Mouse (Mus musculus): ENCODE results near the gene Nphs1.
A peak's percentile ranks its signal among the peaks of the same experiment; 100 is the strongest.
"Not testable (repeated sequence)": the region's sequence is repeated elsewhere in the genome, so short reads cannot be mapped to it uniquely, and the experiment has no call there.

Nphs1 gene

GRCm38 (mm10) chr7:30493401-30493931 is 35.4 kb downstream of the Nphs1 start, which contains the start of gene Prodh2:
Prodh2 (plus strand) TSS chr7:30493622.
- peak in 1 of 2 experiments; percentile 23 for DNase-seq

- not testable (repeated sequence) for DNase-seq
Measured at GRCm38 (mm10) chr7:30495506-30496042, 37.5 kb downstream of the Nphs1 start.

GRCm38 (mm10) chr7:30501159-30501558 is 43.0 kb downstream of the Nphs1 start:
- peak in 1 of 2 experiments; percentile 20 for DNase-seq

- no peak for DNase-seq
Measured at GRCm38 (mm10) chr7:30508061-30508460, 49.9 kb downstream of the Nphs1 start.

GRCm38 (mm10) chr7:30515003-30515760 is 57.1 kb downstream of the Nphs1 start:
- DNase-seq, result no peak

GRCm38 (mm10) chr7:30518325-30518724 is 60.2 kb downstream of the Nphs1 start:
- DNase-seq, result no peak

- peak; percentile 38 to 66 for DNase-seq
Measured at GRCm38 (mm10) chr7:30520396-30520795, 62.3 kb downstream of the Nphs1 start.

- DNase-seq, result peak; percentile 75 to 77
Measured at GRCm38 (mm10) chr7:30520856-30521255, 62.7 kb downstream of the Nphs1 start.

- no peak for DNase-seq
Measured at GRCm38 (mm10) chr7:30522871-30523270, 64.8 kb downstream of the Nphs1 start.

- no peak for DNase-seq
Measured at GRCm38 (mm10) chr7:30524487-30524886, 66.4 kb downstream of the Nphs1 start.

- DNase-seq, result no peak
Measured at GRCm38 (mm10) chr7:30525954-30526353, 67.8 kb downstream of the Nphs1 start.

- DNase-seq, result no peak
Measured at GRCm38 (mm10) chr7:30526399-30526798, 68.3 kb downstream of the Nphs1 start.

- no peak for DNase-seq
Measured at GRCm38 (mm10) chr7:30526981-30527380, 68.9 kb downstream of the Nphs1 start.

GRCm38 (mm10) chr7:30531291-30531815 is 73.2 kb downstream of the Nphs1 start:
- DNase-seq, result no peak

- DNase-seq, result peak in 1 of 2 experiments; percentile 44
Measured at GRCm38 (mm10) chr7:30532931-30533330, 74.8 kb downstream of the Nphs1 start.

- DNase-seq, result peak in 1 of 2 experiments; percentile 33
Measured at GRCm38 (mm10) chr7:30533941-30534632, 76.0 kb downstream of the Nphs1 start.

GRCm38 (mm10) chr7:30534633-30535577 is 76.8 kb downstream of the Nphs1 start, which contains the start of gene Arhgap33:
Arhgap33 (minus strand) TSS chr7:30535060.
- peak; percentile 98 to 99 for DNase-seq

Measured in cerebellum, postnatal 14 days (tissue).